Mouse (Mus musculus) cerebellum, adult (tissue): ENCODE data around the gene Tfpi.
"Not testable (repeated sequence)": the region's sequence is repeated elsewhere in the genome, so short reads cannot be mapped to it uniquely, and the experiment has no call there.

Source experiments
- ATAC-seq: cut with Nextera tagmentation; 2 replicates; pipeline ENCODE4 v1.9.2; 2017; ENCODE audit warnings: mild to moderate bottlenecking, moderate library complexity, mixed read lengths; ENCODE audit not compliant: insufficient number of reproducible peaks, low FRiP score, low TSS enrichment

Tfpi gene

DNA sequence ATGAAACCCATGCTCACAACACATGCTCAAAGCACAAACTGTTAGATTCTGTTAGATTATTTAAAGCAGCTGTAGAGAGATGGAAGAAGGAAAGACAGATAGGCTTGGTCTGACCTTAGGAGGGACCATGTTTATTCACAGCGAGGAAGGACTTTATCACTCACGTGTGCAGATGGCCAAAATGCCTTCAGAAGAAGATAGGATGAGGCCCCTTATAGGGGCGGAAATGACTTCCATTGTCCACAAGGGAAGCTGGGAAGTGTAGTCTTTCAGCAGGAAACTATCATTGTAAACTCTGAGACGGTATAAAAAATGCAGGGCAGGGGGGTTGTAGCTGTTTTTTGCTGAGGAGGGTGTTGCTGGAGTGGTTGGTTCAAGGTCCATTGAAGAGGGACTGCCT is at the start of gene Tfpi:
Tfpi (minus strand) TSS at position 199 of the 400 bp plus-strand sequence.
- ATAC-seq: no peak

DNA sequence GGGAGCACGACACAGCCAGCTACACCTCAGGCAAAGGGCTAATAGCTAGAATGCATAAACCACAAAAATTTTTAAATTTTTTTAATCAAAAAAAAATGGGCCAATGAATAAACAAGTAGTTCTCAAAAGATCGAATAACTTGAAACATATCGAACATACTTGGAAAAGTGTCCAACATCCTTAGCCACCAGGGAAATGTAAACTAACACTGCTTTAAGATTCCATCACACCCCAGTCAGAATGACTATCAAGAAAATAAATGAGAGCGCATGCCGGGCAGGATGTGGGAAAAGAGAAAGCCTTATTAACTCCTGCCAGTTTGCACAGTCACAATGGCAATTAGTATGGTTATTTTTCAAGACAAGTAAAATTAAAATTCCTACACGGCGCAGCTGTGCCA is 49.6 kb upstream of the Tfpi start:
- ATAC-seq: no peak

DNA sequence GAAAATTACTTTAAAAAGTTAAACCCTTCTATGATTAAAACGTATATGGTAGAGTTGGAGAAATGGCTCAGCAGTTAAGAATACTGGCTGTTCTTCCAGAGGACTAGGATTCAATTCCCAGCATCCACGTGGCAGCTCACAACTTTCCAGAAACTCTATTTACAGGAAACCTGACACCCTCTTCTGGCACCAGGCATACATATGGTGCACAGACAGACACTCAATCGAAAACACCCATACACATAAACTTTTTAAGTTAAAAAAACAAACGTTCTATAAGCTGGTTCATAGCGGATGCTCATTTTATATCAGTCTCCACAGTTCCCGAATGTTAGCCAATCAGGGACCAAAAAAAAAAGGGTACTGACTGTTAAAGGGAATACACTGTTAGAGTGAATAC is 49.2 kb upstream of the Tfpi start:
- no peak for ATAC-seq

DNA sequence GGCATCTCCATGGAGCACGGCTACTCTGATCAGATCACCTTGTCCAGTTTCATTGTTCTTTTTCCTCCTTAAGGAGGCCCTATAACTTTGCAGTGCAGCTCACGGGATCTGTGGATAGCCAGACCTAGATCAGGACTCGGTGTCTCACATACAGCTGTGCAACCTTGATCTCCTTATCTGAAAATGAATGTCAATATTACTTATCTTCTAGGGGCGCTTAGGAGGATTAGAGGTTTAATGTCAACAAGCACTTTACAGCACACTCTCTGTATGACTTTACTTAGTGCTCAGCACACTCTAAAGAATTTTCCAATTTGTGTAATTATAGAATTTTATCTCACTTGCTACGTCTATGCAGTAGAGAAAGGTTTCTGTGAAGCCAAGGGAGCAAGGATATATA is 48.5 kb upstream of the Tfpi start:
- ATAC-seq: no peak

DNA sequence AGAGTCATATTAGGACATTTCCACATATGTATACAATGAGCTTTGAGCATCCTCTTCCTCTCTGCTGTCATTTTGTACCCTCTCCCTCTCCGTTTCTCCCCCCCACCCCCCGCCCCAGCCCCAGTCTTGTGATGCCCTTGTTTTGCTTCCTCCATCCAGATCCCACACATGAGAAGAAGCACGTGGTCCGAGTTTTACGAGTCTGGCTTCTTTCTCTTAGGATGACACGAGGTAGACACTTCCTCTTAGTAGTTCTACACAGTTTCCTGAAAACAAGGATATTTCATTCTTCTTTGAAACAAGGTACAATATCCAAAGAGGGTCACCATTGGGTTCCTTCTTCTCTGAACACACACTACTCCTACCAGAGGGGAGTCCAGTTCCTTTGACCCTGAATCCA is 47.4 kb upstream of the Tfpi start:
- no peak for ATAC-seq

DNA sequence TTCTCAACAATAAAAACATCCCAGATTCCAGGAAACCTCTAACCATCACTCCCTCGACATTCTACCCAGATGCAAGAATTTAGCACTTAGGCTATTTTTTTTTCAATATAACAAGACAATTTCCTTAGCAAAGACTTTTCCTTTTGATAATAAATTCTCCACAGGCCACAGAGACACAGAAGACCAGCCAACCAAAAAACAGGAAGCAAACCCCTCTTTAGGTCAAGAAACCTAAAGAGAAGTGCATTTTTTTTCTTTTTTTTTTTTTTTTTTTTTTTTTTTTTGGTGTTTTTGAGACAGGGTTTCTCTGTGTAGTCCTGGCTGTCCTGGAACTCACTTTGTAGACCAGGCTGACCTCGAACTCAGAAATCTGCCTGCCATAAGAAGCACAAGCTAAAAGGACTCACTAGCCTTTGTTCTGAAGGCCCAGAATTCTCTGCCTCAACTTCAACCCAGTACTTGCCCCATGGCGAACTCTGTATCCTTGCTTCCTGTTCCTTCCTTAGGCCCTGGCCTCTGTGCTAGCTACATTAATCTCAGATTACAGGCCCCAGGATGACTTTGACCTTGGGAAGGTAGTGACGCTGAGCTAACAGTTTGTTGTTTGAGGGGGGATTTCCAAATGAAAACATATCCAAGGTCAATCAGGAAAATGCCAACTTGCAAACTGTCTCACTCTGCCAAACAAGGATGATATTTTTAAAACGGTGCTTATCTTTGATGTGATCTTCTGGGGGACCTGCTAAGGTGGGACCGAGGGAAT is 46.7 kb upstream of the Tfpi start:
- no peak for ATAC-seq

DNA sequence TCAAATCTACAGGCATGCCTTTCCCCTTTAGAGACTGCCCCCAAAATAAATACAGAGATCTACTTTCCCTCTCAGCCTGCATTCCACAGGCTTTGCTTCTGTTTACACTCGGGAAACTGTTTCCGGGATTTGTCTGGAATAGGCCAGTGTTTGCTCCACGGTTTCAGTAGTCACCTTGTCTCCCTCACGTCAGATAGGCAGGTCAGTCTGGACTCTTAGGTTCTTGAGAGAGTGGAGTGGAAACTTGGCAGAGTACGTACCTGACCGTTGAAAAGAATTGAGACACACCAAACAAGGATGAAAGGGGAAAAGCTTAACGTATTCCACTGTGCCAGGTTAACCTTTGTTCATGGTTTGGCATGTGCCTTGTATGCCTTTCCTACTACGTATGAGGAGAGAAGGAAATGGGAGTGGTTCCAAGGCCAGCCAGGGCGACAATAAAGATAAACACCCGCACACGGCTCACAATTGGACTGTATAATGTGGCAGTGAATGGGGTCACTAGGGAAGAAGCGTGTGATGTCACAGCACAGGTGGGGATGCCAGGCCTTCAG is 43.0 kb upstream of the Tfpi start:
- ATAC-seq: no peak

DNA sequence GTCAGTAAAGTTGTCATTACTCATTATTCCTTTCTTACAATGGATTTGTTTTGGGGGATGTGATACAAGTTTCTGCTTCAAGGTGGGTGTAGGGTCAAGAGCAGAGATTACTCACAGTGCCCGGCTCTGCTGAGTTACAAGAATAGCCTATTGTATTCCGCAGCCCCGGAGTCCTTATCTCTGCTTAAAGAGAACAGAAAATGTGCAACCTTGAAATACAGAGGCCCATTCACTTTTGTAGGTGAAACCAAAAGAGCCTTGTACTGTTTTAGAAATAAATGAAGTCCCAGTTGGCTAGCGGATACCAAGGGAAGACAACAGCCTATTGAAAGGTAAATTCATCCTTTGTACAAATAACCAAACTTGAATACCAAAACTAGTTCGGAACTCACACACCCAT is 42.2 kb upstream of the Tfpi start:
- no peak for ATAC-seq

DNA sequence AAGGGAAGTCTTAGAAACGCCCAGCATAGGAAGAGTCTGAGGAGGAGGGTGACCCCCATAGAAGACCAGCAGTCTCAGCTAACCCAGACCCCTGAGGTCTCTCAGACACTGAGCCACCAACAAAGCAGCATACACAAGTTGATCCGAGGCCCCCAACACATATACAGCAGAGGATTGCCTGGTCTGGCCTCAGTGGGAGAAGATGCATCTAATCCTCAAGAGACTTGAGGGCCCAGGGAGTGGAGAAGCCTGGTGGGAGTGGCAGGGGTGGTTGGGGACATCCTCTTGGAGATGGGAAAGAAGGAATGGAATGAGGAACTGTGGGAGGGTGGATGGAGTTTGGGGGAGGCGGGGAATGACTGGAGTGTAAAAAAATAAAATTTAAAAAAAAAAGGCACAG is 36.7 kb upstream of the Tfpi start:
- no peak for ATAC-seq

DNA sequence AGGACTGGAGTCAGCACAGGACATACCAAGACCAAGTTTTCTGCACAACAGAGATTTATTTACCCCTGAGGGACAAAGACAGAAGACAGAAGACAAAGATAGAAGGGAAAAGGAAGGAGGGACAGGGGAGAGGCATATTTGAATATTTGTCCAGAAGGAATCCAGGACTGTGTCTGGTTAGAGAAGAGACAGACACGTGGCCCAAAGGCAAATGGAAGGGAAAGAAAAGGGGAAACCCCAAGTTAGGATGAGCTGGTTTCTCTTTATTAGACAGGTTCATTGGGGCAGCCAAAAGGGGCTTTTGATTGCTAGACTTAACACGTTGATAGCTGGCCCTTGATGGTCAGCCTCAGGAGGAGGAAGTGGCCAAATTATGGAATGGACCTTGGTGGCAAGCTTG is 34.9 kb upstream of the Tfpi start:
- no peak for ATAC-seq

DNA sequence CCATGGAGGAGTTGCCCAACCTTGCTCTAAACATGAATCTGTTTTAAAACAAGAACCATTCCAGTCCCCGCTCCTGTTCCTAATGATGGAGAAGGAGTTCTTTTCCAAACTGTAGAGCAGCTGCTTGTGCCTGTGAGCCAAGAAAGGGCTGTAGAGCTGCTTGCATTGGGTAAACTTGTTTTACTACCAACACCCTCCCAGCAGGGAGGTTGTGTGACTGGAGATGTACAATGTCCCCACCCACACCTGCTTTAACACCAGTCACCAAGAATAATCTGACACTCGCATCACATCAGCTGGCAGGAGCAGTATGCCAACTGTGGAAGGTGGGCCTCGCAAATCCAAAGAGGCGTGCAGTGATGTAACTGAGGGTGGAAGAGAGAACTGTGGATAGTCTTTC is 34.5 kb upstream of the Tfpi start:
- no peak for ATAC-seq

DNA sequence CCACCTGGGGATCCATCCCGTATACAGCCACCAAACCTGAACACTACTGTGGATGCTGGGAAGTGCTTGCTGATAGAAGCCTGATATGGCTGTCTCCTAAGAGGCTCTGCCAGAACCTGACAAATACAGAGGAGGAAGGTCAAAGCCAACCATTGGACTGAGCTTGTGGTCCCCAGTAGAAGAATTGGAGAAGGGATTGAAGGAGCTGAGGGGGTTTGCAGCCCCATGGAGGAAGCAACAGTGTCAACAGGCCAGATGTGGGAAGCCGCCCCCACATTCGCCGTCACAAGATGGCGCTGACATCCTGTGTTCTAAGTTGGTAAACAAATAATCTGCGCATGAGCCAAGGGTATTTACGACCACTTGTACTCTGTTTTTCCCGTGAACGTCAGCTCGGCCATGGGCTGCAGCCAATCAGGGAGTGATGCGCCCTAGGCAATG is 28.4 kb upstream of the Tfpi start:
- not testable (repeated sequence) for ATAC-seq

DNA sequence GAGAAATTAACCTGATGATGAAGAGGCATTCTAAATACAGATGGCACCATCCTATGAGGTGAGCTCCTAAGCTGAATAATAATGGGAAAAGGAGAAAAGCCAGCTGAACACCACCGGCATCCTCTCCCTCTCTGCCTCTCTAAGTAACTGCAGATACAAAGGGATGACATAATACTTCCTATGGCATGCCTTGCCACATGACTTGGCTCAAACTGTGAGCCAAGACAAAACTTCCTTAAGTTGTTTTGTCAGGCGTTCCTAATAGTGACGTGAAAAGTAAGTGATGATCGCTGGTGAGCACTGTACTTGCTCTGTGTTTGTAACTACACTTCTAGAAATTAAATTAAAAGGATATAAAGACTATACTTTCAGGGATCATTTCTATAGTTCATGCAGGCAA is 27.7 kb upstream of the Tfpi start:
- no peak for ATAC-seq

DNA sequence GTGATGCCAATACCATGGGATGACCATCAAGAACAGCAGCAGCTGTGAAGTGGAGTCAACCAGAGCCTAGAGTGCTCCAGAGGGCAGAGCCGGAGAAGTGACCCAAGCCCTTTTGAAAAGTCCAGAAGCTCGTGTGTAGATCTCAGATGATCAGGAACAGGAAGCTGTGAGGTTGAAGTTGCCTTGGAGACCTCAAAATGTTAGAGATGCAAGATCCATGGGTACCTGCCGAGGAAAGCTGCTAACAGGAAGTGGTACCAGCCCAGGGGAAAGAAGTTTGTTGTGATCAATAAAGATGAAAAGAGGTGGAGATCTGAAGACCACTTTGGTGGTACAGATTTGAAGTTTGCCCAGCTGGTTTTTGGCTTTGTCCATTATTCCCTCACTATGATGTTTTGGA is 22.3 kb upstream of the Tfpi start:
- no peak for ATAC-seq

DNA sequence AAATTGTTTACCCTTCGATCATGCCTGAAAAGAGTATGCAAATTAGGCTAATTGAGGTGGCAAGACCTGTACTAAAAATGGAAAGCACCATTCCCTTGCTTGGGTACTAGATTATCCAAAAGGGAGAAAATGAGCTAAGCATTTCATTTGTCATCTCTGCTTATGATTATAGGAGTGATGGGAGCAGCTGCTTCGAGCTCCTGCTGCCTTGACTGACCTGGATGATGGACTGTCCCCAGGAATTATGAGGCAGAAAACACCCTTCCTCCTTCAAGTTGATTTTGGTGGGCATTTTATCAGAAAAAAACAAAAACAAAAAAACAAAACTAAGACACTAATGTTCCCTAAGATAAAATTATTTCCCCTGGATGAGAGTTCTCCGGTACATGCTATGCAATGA is 18.5 kb upstream of the Tfpi start:
- ATAC-seq: no peak

DNA sequence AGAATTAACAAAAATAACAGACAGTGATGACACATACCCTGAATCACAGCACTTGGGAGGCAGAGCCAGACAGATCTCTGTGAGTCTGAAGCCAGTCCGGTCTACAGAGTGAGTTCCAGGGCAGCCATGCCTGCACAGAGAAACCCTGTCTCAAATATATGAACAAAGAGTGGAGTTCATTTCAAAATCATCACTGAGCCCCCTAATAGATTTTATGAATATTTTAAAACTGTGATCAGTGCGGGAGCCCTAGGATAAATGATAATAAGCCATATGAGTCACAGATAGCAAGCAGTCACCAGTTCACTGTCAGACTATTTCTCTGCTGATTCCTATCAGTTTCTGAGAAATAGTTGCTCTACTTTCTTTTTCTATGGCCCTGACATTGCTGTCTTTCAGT is 17.1 kb upstream of the Tfpi start:
- no peak for ATAC-seq

DNA sequence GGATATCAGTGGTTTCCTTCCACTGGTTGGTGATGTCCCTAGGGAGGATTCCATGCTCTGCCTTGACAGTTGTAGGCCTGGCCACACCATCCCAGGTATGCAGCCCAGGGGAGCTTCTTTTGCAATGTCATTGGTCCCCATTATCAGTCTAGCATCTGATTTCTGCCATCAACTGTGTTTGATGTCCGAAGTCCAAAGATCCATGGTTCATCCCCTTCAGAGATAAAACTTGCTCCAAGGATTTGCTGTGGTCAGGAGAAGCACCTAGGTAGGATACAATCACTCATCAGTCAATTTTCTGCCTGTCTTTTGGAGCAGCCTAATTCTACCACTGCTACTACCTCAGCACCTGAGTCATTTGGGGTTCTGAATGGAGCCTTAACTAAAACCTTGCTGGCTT is 15.1 kb upstream of the Tfpi start:
- ATAC-seq: no peak

DNA sequence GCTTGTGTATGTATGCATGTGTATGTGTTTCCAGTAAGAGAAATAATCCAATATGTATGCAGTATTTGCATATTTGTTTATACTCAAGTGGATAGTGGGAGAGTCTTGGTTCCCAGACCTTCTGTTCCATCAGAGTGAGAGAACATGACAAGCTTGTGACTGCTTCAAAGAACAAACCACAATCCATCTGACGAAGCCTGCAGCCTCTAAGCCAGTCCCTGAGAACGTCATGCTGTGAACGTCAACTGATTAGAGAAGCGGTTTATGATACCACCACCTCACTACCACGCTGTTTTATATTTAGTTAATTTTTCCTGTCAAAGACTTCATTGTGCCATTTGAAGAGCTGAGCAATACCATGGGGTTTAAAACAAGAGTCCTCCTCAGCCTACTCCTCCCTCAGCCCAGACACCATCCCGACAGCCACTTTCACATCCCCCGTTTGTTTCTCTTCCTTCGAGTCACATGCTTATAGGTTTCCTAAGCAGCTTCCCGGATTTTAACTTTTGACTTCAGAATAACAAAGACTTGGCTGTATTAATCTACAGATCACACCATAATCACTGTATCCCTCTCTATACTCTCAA is 11.2 kb upstream of the Tfpi start:
- no peak for ATAC-seq

DNA sequence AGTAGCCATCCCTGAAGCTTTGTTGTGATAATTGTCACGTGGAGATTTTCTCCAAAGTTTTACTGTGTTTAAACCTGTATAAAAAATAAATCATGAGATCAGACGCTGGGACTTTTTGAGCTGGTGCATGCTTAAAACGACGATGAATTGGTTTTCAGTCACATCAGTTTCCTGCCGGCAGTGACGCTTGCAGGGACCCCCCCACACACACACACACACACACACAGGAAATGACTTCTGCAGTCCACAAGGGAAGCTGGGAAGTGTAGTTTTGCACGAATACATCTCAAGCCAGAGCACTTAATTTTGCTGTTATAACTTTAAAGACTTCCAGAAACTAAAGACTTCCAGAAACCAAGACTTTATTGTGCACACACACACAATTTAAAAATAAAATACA is 5.3 kb upstream of the Tfpi start:
- ATAC-seq: no peak

DNA sequence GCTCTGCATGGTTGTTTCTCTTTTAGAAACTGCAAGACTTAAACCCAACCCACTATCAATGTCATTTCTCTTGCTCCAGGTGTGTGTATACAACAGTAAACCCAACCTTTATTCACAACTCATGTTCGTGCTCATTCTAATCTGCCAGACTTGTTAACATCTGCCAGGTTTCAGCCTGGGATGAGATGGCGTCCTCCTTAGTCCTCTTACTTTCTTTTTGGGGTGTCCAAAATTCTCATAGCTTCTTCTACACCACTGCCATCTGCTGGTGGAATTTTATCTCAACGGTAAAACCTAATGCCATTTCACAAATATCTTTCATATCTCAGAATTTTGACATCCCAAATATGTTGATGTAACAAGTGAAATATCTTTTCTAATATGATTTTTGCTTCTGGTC is 2.5 kb upstream of the Tfpi start:
- no peak for ATAC-seq

DNA sequence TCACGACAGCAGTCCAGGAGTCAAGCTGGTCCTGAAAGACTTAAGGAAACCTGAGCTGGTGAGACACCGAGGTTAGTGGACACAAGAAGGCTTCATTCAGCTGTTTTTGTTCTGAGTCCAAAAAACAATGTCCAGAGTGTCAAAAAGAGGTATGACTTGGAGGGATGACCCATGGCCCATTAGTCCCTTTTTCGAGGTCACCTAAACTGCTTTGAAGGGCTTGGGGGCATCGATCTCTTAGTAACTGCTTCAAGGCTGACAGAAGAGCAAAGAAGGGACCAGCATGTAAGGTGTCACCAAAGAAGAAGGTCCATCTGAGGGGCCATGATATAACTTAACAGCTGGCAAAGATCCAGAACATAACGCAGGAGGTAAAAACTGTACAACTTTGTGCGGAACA is 1.2 kb upstream of the Tfpi start:
- no peak for ATAC-seq

DNA sequence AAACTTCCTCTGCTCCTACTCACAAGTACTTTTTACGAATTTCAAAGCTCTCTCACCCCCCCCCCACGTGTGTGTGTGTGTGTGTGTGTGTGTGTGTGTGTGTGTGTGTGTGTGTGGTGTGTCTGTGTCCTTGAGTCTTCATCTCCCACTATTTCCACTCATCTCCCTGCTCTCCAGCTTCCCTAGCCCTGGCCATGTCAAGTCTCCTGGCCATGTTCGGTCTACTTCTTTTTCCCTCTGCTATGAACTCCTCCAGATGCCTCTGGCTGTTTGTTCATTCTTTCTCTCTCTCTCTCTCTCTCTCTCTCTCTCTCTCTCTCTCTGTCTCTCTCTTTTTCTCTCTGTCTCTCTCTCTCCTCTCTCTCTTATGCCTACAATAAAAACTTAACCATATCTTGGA is 444 bp downstream of the Tfpi start:
- no peak for ATAC-seq
